Mouse (Mus musculus) ES-Bruce4 (cell line): Measurements from ENCODE around the gene Mia. TPM values are rescaled to one million over a fixed set of nuclear protein-coding genes. Genes with fewer than 3 reads are reported as not detected.

ENCODE experiments used
- H3K27ac ChIP-seq: 2 replicates; pipeline ENCODE4 v1.5.1; 2012; ENCODE audit warnings: low read length, inconsistent platforms; ENCODE audit not compliant: insufficient read depth
- H3K27me3 ChIP-seq: 2 replicates; pipeline ENCODE4 v1.6.1; 2012; ENCODE audit warnings: mild to moderate bottlenecking, low read length, inconsistent platforms; ENCODE audit not compliant: control insufficient read depth, poor library complexity, insufficient read depth, severe bottlenecking
- H3K36me3 ChIP-seq: 2 replicates; pipeline ENCODE4 v1.6.1; 2012; ENCODE audit warnings: inconsistent platforms, mild to moderate bottlenecking, low read length, moderate library complexity; ENCODE audit not compliant: control insufficient read depth, poor library complexity, insufficient read depth, severe bottlenecking
- H3K4me1 ChIP-seq: one replicate; pipeline ENCODE4 v1.8.1; 2011; ENCODE audit warnings: low read length; ENCODE audit not compliant: control insufficient read depth, insufficient read depth
- H3K4me3 ChIP-seq: 2 replicates; pipeline ENCODE4 v1.5.1; 2011; ENCODE audit warnings: low read depth, mild to moderate bottlenecking, low read length
- H3K9ac ChIP-seq: 2 replicates; pipeline ENCODE4 v1.6.1; 2012; ENCODE audit warnings: low read depth, mild to moderate bottlenecking, inconsistent platforms; ENCODE audit not compliant: poor library complexity, severe bottlenecking
- H3K9me3 ChIP-seq: replicated peaks from 2 replicates; pipeline ENCODE4 v1.6.1; 2012; ENCODE audit warnings: mild to moderate bottlenecking, low read length, inconsistent platforms; ENCODE audit not compliant: control insufficient read depth, poor library complexity, insufficient read depth, severe bottlenecking
- CTCF ChIP-seq: IDR thresholded peaks from one replicate; pipeline ENCODE4 v1.8.1; 2011; ENCODE audit warnings: low read depth, low read length
- EP300 ChIP-seq: IDR thresholded peaks from 2 replicates; pipeline ENCODE4 v1.6.1; 2011; ENCODE audit warnings: low read depth, low read length; ENCODE audit not compliant: insufficient read depth
- POLR2A ChIP-seq: IDR thresholded peaks from one replicate; pipeline ENCODE4 v1.8.1; 2011; ENCODE audit warnings: low read length; ENCODE audit not compliant: insufficient read depth
- polyA plus RNA-seq: library from polyadenylated mRNA; stranded (reverse); fragments of >200 nt; gene quantifications from 2 replicates; pipeline ENCODE4 v1.2.4, GENCODE M21; 2011; ENCODE audit warnings: low read depth; ENCODE audit not compliant: missing spikeins, insufficient read depth, insufficient read length

Mia gene
- polyA plus RNA-seq, 1 experiment, result 1.0 TPM

DNA sequence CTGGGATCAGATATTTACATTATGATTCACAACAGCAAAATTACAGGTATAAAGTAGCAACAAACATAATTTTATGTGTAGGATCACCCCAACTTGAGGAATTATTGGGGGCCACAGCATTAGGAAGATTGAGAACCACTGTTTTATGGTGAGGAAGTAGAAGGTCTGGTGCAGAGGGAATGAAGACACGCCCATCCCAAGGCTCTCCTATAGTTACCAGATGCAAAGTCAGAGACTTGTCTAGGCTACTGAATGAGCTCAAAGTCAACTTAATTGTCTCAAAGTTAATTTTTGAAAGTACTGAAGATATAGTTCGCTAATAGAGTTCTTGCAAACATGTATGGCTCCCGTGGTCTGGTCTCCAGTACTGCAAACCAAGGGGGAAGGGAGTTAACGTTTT lies 47.2 kb downstream of the Mia start:
- H3K27ac ChIP-seq, result no peak overlapping the region
- TF ChIP-seq CTCF (no peak), POLR2A (no peak), EP300 (no peak)
- no peak overlapping the region for H3K4me3 ChIP-seq
- no peak overlapping the region for H3K9ac ChIP-seq
- H3K9me3 ChIP-seq, result no peaks in the 10 kb centered on the region
- H3K4me1 ChIP-seq, result peaks cover 2% of the 10 kb centered on the region
- no peaks in the 10 kb centered on the region for H3K36me3 ChIP-seq
- no peaks in the 10 kb centered on the region for H3K27me3 ChIP-seq

DNA sequence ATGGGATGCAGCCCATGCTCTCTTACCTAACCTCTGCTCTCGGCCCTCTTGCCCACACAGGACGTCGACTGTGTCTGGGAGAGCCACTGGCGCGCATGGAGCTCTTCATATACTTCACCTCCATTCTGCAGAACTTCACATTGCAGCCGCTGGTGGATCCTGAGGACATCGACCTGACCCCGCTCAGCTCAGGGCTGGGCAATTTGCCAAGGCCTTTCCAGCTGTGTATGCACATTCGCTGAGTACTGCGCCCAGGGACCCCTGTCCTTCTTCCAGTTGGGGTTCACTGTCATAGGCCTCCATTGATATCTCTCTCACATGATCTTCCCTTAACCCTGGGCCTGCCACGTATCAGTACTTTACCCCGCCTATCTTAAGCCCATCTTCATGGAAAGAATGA lies 47.8 kb downstream of the Mia start:
- H3K36me3 ChIP-seq, result no peaks in the 10 kb centered on the region

DNA sequence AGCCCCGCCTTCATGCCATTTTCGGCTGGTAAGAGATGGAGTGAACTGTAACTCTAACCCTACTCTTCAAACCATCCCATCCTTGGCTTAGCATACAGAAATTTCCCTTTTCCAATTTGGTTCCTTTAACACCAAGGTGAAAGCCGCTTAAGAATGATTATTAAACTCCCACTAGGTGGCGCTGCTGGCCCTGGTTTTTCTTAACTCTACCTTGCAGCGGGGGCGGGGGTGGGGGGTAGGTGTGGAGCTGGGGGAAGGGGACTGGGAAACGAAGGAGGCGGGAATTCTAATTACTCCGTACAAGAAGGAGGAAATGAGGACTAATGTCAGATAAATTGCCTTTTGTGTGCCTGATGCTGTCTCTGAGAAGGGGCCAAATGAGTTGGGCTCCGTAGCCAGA lies 48.4 kb downstream of the Mia start:
- Histone ChIP-seq H3K4me1 (peaks cover 2% of the 10 kb centered on the region), H3K9me3 (no peaks in the 10 kb centered on the region), H3K27ac (no peak overlapping the region), H3K9ac (no peak overlapping the region), H3K4me3 (no peak overlapping the region), H3K27me3 (no peaks in the 10 kb centered on the region), H3K36me3 (no peaks in the 10 kb centered on the region)
- no peak for TF ChIP-seq CTCF
- no peak for TF ChIP-seq EP300
- no peak for TF ChIP-seq POLR2A

More for the DNA sequence above, 47.8 kb downstream of the Mia start:
- TF ChIP-seq CTCF (no peak), POLR2A (no peak), EP300 (no peak)
- Histone ChIP-seq H3K9me3 (no peaks in the 10 kb centered on the region), H3K4me3 (no peak overlapping the region), H3K27me3 (no peaks in the 10 kb centered on the region), H3K4me1 (peaks cover 2% of the 10 kb centered on the region), H3K27ac (no peak overlapping the region), H3K9ac (no peak overlapping the region)

DNA sequence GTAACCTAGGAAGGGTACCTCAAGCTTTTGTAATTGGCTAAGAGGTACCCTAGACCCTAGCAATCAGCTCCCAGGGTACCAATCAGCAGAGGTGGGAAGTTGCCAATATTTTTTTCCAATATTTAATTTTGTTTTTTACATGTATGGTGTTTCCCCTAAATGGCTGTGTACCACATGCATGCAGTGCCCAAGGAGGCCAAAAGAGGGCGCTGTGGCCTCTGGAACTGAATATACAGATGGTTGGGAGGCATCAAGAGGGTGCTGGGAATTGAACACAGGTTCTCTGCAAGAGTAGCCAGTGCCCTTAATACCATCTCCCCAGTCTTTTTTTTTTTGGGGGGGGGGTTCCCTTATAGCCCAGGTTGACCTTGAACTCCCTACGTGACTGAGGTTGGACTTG lies 49.6 kb downstream of the Mia start:
- Histone ChIP-seq H3K9me3 (no peaks in the 10 kb centered on the region), H3K9ac (no peak overlapping the region), H3K4me1 (peaks cover 2% of the 10 kb centered on the region), H3K36me3 (no peaks in the 10 kb centered on the region), H3K27me3 (no peaks in the 10 kb centered on the region), H3K27ac (no peak overlapping the region), H3K4me3 (no peak overlapping the region)
- TF ChIP-seq EP300 (no peak), CTCF (peak; percentile 43), POLR2A (no peak)

DNA sequence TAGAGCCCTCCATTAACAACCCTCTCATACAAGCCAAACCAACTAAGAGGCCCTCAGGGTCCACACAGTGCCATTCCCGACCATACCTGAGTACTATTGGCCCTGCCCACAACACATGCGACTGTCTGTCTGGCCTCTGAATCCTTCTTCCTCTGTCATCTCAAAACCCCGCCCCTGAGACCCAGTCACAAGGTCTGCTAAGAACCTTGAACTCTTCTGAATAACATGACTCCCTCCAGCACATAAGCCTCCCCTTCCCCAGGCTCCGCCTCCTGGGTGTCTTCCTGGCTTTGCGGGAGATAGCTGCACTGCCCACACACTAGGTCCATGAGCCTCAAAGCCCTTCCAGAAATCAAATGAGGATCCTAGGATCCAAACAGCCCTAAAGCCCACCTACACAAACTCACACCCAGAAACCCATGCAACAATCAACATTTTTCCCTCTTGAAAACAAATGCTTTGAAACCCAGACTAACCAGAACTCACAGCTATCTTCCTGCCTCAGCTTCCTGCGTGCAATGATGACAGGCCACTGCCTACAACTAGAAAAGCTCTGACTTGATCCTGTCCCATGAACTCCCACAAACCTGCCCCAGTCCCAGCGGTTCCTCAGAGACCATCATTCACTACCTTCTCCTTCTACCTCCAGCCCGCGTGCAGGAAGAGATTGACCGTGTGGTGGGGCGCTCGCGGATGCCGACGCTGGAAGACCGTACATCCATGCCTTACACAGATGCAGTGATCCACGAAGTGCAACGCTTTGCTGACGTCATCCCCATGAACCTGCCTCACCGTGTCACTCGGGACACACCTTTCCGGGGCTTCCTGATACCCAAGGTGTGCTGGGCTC lies 50.2 kb downstream of the Mia start:
- Histone ChIP-seq H3K27ac (no peak overlapping the region), H3K36me3 (no peaks in the 10 kb centered on the region), H3K9me3 (no peaks in the 10 kb centered on the region), H3K4me3 (peak overlapping the region; percentile 45), H3K9ac (no peak overlapping the region), H3K27me3 (no peaks in the 10 kb centered on the region), H3K4me1 (peaks cover 2% of the 10 kb centered on the region)
- TF ChIP-seq EP300, result no peak
- no peak for TF ChIP-seq CTCF
- no peak for TF ChIP-seq POLR2A

DNA sequence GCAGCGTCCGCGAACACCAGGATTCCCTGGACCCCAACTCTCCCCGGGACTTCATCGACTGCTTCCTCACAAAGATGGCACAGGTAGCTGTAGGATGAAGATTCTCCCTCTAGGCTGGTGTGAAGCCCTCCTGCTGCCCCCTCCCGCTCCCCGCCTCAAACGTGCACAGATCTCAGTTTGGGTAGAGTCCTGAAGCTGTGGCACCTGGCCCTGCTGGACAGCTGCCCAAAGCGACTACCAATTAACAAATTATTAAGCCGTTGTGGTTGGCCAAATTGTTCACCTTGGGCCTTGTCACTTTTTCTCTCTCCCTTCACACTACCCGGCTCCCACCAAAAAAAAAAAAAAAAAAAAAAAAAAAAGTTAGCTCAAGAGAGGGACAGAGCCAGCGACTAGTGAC lies 51.1 kb downstream of the Mia start:
- Histone ChIP-seq H3K9me3 (no peaks in the 10 kb centered on the region), H3K27me3 (no peaks in the 10 kb centered on the region), H3K4me1 (peaks cover 2% of the 10 kb centered on the region), H3K36me3 (no peaks in the 10 kb centered on the region), H3K9ac (no peak overlapping the region), H3K4me3 (no peak overlapping the region), H3K27ac (no peak overlapping the region)
- no peak for TF ChIP-seq CTCF
- TF ChIP-seq EP300, result no peak
- TF ChIP-seq POLR2A, result no peak

Other genes starting within 250 kb of the Mia start
- not detected in 2 replicates for gene Cyp2a22, start 241.8 kb downstream of the Mia start, polyA plus RNA-seq
- gene Cyp2a12, start 152.1 kb downstream of the Mia start, polyA plus RNA-seq, result not detected in 2 replicates
- gene Cyp2f2, start 61.2 kb downstream of the Mia start, polyA plus RNA-seq, result not detected in 2 replicates
- not detected in 2 replicates for gene Cyp2t4, start 27.4 kb downstream of the Mia start, polyA plus RNA-seq
- gene Egln2, start 14.4 kb downstream of the Mia start, polyA plus RNA-seq, result 22.2 and 22.3 TPM in 2 replicates
- gene Rab4b, start 2.3 kb downstream of the Mia start, polyA plus RNA-seq, result 35.8 and 39.3 TPM in 2 replicates
- gene Gm21983, start 71 bp downstream of the Mia start, polyA plus RNA-seq, result not detected in 2 replicates
- 10.9 and 12.6 TPM in 2 replicates for gene BC024978, start 14.6 kb upstream of the Mia start, polyA plus RNA-seq
- 228 and 239 TPM in 2 replicates for gene Snrpa, start 15.1 kb upstream of the Mia start, polyA plus RNA-seq
- gene Itpkc, start 47.5 kb upstream of the Mia start, polyA plus RNA-seq, result 10.7 and 11.3 TPM in 2 replicates
- 7.8 and 10.9 TPM in 2 replicates for gene Coq8b, start 51.9 kb upstream of the Mia start, polyA plus RNA-seq
- 32.9 and 38.5 TPM in 2 replicates for gene Numbl, start 77.3 kb upstream of the Mia start, polyA plus RNA-seq
- 66.8 and 72.5 TPM in 2 replicates for gene Ltbp4, start 156.5 kb upstream of the Mia start, polyA plus RNA-seq
- gene Shkbp1, start 174.9 kb upstream of the Mia start, polyA plus RNA-seq, result 43.6 and 44.5 TPM in 2 replicates
- gene Gm20479, start 176.3 kb upstream of the Mia start, polyA plus RNA-seq, result 15.8 and 17.1 TPM in 2 replicates